Mouse (Mus musculus) thymus, postnatal 36 days (tissue): Measurements from ENCODE around the gene Glis1.

Source experiments
- DNase-seq, 2 experiments: peaks; one replicate each; pipeline ENCODE4 v3.0.0; 2022; ENCODE audit warnings: mixed read lengths in 2 of 2

Glis1 gene

DNA sequence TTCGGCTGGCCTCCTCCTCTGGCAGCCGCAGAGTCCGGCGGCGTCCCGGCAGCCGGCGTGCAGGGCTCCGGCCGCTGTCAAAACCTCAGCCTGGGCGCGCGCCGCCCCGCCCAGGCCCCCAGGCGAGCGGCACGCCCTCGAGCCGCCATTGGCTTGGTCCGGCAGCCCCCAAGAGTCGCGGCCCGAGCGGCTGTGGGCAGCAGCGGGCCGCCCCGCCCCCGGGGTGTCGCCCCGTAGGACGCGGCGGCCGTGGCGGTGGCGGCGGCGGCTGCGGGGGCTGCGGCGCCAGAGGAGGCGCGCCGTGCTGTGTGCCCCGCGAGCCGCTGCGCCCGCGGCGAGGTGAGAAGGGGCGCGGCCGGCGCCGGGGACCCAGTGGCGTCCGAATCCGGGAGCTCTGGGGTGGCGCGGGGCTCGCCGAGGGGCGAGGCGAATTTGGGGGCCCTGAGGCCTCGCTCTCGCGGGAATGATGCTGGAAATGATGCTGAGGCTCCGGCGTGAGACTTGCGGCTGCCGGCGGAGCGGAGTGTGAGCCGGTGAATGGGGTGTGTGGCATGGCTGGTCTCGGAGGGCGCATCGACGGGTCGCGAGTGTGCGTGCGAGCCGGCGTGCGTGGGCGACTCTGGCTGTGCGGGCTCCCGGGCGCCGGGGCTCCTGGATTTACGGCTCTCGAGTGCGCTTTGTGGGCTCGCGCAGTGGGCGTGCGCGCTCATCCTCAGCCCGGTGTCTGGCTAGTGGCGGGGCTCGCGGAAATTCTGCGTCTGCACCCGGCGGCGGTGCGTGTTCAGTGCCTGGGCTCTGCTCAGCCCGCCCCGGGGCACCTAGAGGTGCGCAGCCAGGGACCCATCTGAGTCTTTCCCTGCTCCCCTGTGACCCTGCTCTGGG is at the start of gene Glis1:
TSS of gene Glis1 (plus strand) at position 236 of the 882 bp plus-strand sequence.
- no peak for DNase-seq

DNA sequence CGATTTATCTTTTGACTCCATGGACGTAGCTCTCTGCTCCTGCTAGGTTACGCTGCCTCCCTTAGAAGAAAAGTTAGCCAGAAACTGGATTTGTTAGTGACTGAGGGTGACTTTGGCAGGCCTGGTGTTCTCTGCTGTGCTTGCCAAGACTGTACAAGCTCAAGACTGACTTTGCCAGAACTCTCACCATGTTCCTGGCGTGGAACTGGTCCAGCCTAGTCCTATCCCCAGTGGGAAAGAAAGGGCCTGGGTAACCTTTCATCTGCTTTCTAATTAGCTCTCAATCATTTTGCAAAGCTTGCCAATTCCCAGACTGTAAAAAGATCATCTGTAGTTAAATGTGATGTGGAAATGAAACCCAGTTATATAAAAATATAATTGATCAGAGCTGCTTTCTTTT is 47.4 kb upstream of the Glis1 start:
- DNase-seq: no peak

DNA sequence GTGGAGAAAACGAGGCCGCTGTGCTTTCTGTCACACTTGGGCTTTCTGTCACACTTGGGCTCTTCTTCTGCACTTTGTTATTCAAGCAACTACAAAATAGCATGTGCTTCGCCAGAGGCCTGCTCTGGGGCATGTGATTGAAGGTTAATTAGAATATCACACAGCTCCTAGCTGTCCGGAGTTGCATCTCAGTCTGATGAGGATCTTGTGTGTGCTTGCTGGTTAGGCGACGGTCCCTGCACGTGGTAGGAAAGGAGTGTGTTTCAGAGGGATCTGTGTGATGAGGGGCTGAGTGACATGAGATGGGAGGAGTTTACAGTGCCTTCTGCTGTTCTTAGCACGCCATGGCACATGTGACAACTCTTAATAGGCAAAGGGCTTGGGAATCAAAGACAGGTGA is 46.9 kb upstream of the Glis1 start:
- DNase-seq: no peak

DNA sequence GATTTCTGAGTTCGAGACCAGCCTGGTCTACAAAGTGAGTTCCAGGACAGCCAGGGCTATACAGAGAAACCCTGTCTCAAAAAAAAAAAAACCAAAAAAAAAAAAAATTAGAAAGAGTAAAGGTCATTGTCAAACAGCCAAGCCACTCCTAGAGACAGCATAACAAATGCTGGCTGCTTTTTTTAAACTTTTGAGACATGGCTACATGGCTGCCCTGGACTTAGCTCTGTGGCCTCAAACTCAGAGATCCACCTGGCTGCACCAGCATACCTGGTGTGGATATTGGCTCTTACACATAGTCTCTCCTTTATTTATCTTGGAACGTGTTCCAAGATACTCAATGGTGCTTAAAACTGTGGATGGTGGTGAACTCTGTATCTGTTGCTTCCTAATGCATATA is 46.1 kb upstream of the Glis1 start:
- no peak for DNase-seq

DNA sequence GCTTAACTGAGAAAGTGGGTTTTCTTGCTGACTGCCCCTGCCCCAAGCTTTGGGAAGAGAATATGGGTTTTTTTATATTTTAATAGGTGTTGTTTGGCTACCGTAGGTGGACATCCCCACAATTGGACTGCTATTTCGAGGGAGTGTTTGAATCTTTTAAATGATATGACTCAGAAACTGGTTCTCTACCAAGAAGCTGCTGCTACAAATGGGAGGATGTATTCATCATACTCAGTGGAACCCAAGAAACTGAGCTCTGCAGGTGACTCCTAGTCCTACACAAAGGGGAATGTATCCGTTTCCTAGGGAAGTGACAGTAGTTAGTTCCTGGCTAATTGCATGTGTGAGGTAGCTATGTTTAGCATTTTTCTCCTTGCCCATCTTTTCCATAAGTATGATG is 45.0 kb upstream of the Glis1 start:
- DNase-seq: no peak

DNA sequence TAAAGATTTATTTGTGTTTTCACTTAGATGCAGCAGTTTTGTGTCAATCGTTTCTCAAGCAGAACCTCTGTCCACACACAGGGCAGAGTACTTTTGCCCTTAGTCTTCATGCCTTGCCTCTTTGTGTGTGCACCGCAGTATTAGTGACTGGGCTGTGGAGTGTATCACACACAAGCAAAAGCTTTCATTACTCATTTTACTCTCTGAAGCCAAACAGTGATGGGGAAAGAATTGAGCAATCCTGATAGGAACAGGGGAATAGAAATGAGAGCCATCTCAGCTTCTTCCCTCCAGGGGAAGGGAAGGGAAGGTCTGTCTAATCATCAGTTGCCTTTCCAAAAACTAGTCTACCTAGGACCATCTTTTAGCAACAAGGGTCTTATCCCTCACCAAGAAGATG is 40.6 kb upstream of the Glis1 start:
- DNase-seq: no peak

DNA sequence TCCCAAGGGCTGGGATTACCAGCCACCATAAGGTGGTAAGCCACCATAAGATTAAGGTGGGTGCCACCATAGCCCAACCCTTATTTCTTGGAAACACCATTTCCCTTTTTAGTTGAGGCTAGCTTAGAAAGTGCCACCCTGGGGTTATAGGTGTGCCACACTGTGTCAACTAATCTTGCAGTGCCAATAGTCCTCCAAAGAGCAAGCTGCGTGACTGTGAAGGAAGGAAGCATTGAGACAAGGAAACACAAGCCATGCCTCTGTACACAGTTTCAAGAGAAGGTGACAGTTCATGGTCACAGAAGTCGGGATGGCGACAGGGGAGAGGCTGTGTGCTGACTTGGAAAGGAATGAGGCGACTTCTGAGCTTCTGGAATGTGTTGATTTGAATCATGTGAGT is 14.2 kb upstream of the Glis1 start:
- no peak for DNase-seq

DNA sequence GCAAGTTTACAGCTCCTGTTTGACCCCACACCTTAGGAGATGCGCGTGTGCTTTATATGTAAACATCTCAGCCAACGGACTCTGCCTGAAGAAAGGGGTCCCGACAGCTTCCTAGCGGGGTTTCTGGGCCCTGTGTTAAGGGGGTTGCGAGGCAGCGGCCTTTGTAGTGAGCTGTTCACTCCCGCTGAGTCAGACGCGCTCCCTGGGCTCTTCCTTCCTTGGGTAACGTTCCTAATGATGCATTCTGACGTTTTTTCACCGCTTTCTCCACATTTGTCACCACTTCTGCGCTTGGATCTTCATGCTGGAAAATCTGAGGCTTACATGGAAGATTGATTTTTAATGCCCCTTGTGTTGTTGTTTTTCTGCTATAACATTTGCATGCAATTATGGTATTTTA is 12.7 kb upstream of the Glis1 start:
- no peak for DNase-seq

DNA sequence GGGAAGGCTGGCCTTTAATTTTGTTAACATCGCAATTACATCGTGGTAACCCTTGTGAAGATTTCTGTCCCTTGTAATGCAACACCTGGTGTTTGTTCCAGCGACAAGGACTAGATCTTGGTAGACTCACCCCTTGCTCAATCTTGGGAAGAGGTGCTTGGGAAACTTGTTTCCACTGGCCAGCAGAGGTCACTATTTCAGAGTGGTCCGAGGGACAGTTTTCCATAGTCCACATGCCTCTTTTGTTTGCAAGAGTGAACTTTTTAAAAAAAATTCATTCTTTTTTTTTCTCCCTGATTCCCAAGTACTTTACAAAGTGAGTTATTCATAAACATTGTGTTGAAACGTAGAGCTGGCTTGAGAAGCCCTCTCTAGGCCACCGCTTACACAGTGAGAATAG is 12.2 kb upstream of the Glis1 start:
- DNase-seq: no peak

DNA sequence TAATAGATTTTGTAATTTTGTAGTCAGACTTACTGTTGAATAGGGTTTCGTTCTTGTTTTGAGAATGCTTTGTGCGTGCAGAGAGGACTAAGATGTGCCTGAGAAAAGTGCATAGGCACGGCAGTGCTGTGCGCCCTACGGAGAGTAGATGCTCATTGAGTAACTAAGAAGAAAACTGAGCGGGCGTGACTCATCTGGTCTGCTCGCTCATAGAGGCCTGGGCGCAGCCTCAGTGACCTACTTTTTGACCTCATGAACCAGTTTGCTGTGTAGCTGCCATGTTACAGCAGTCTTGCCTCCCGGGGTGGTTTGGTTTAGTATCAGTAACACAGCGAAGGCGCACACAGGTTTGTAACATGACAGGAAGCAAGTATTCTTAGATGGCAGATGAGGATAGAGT is 8.8 kb upstream of the Glis1 start:
- DNase-seq: no peak

DNA sequence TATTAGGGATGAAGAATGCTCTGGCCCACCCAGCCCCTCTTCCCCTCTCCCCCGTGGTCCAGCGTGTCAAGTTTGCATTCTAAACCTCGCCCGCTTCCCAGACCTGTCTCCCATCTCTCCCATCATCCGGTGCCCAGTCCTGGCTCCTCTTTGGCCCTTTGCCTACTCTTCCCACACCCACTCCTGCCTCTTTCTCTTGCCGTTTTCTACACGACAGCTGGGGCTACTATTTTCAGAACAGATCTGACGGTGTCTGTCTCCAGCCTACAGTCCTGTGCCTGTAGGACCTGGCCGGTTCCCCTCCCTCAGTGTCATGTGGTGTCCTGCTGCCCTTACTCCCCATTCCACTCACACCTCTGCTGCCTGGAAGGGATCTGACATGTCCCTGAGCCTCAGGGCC is 7.8 kb upstream of the Glis1 start:
- no peak for DNase-seq

DNA sequence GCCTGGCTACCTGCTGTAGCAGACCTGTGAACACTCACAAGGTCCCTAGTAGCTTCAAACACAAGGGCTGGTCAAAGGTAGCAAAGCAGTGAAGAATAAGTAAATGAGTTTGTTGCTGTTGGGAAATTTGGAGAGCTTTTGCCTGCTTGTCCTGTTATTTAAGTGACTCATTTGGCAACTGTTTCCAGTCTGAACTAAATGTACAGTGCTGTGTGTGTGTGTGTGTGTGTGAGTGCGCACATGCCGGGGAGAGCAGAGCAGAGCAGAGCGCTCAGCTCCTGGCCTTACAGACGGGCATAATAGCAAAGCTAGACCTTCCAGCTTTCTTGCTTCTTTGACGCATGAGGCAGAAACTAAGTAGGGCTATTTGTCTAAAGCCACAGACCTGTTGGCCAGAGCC is 1.7 kb upstream of the Glis1 start:
- no peak for DNase-seq

DNA sequence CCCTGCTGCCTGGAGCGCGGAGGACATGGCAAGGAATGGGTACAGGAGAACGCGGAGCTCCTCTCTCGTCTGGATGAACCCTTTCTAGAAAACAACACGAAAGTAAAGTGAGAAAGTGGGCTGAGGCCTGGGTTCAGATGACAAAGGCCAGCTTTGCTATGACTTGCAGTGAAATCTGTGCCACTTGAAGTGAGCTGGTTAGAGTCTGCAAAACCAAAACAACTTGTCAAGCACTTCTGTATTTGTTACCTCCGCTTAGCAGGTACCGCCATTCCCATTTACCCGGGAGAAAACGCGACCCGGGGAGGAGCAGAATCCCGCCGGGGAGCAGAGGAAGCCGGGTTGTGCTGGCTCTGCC is 414 bp upstream of the Glis1 start:
- no peak for DNase-seq

DNA sequence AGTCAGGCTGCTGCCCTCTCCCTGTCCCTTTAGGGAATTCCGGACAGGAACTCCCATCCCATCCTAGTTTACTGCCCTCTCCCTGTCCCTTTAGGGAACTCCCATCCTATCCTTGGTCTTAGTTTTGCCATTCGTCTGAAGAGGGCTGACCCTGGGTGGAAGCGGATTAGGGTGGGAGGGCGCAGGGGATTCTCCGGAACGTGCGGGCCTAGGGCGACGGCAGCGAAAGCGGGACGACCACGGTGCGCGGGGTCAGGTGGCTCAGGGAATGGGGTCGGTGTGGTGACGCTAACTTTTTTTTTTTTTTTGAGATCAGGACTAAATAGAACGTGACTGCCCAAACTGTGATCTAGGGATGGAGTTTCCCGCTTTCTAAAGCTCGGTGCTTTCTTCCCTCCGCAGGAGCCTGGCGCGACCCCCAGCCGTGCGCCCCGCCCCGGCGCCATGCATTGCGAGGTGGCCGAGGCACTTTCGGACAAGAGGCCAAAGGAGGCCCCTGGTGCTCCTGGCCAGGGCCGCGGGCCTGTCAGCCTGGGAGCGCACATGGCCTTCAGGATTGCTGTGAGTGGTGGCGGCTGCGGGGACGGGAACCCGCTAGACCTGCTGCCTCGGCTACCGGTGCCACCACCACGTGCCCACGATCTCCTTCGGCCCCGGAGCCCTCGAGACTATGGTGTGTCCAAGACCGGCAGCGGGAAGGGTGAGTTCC is 1.0 kb downstream of the Glis1 start:
- DNase-seq: no peak

DNA sequence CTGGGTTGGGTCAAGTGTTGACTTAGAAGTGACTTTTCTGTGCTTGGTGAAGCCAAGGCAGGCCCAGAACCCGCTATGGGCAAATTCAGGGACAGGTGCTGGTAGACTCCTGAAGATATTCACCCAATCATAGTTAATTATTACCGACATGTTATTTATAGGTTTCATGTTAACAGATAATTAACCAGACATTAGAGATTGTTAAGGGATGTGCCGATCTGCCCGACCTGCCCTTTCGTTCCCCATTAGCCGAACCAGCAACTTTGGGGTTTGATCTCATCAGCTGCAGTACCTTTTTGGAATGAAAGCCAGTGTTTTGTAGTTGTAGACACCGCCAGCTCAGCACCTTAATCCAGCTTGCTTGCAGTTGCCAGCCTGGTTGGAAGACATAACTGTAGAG is 2.1 kb downstream of the Glis1 start:
- no peak for DNase-seq

DNA sequence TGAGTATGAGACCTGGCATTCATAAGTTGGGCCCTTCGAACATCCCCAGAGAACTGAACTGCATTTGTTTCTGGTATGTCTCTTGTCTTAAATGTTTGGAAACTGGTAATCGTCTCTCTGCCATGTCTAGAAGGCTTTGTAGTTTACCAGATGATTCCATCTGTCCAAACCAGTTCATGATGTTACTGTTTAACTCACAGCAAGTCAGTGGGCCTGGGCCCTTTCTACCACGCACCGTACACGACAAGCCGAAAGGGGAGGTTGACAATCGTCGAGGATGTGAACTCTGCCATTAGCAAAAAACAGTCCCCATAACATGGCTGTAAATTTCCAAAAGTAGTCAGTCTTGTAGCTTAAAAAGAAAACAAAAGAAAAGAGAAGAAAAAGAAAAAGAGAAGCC is 4.3 kb downstream of the Glis1 start:
- DNase-seq: no peak

DNA sequence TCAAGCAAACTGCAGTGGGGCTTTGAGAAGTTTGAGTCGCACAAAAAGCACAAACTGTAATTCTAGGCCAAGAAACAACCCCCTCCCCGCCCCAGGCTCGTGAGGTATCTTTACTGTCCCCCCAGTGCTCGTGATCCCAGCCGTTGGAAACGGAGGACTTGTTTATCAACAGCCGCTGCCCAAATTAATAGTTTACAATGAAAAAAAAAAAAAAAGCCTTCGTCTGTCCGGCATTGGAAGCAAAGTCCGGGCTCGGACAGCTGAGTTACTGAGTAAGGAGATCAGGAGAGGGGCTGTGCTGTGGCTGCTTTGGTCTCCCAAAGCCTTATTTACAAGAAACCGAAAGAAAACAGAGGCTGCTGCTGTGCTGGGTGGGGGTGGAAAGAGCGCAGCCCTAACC is 5.9 kb downstream of the Glis1 start:
- no peak for DNase-seq

DNA sequence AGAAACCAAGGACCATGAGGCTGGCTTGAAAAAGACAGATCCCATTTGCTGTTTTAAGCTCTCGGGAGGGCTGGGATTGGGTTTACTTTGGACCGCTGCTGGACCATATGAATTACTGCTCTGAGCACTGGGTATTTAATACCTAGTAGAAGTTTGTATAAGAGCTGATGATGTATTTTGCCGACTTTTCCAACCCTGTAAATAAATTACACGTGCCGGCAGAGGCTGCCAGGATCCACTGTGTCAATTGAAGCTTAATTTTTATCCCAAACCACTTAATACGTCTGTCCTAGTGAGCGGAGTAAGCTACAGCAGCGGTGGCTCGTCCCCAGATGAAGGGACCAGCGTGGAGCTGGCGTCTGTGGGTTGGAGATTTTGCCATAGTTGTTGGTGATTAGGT is 7.9 kb downstream of the Glis1 start:
- DNase-seq: no peak

DNA sequence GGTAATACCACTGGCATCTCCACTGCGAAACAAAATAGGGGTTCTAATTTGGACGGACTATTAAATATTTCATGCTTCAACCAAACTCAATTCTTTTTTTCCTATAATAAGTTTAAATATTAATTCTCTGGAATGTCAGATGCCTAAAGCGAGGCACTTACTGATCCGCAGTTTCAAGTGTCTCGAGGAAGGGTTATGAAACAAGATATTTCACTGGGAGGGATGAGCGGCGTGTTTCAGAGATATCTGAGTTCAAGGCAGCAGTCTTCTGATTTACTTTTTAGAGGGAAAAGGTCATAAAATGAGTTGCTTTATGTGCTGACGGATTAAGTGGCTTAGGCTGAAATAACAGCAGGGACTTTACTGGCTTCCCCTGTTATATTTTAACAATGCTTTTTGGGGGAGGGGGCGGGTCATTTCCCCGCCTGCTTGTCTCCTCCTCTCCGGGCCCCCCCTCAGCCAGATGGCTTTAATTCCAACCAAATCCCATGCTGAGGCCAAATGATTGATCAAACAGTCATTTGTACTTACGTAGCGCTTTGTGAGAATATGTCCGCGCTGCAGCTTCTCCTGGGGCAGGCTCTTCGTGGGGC is 8.6 kb downstream of the Glis1 start:
- DNase-seq: no peak

DNA sequence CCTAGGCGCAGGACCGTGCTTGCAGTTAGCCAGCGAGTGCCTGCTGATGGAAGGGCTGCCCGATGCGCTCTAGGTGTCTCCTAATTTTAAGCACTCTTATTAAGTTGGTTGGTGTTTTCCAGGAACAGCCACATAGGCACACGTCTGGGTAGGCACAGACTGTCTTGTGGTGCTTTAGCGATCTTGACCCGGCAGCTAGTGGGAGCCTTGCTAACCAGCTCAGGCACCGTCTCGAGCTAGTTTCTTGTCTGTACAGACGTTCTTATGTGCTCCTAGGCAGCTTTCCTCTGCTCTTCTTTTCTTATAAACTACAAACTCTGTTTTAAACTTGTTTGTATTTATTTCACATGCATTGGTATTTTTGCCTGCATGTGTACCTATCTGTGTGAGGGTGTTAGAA is 9.2 kb downstream of the Glis1 start:
- DNase-seq: no peak

DNA sequence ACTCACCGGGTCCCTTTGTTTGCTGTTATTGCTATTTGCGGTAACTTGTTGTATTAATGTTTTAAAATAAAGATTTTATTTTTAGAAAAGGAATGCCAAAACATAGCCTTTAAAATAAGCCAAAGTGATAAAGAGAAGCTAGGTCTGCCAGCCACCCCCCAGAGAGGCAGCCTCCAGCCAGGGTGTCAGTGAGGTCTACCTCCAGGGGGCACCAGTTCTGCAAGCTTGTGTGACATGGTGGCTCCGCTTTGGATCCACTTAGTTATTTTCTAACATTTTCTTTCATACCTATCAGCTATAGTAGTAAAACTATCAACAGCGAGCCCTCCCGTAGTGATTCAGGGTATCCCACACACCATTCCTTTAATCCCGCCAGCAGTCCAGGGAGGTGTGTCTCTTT is 14.1 kb downstream of the Glis1 start:
- DNase-seq: no peak

DNA sequence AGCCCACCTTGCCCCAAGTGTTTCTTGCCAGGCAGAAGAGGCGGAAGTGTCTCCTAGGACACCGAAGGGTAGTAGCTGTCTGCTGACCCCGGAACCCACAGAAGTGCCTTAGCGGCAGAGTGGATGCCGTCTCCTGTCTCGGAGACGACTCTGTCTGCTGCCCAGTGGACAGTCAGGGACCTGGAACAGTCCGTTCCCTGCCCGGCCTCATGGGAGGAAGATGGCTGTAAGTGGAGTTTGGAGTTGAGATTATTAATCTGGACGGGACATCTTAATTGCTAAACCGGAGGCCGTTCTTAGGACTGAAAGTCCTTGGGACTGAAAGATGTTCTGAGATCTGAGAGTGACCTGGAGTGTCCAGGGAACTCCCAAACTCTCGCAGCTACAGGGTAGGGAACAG is 15.1 kb downstream of the Glis1 start:
- no peak for DNase-seq

DNA sequence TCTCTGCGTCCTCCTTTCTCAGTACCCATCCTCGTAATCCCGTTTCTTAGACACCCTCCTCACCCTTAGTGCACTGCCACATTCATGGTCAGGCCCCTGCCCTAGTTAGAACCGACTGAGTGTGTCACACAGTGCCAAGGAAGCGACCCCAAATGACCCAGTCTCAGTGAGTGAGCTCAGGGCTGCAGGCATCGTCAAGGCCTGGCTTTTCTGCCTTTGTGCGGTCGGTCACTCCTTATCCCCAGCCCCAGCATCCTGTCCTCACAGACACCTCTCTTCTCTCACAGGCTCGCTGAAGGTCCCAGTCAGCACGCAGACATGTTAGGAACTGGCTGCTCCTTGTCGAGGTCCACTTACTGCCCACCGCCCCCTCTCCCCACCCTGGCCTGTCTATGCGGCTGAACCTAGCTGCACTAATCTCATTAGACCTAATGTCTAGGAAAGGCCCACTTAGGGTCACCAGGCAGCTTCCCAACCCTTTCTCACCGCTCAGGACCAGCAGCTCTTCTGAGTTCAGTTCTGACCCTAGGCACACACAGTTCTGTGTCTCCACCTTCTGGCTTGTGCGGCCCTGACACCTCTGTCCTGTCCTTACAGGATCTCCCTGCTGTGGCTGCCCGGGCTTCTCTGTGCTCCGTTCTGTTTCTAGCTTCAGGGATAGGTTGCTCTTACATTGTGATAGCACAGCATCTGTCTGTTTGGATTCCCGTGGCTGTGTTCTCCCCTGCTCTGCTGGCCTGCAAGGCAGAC is 18.1 kb downstream of the Glis1 start:
- DNase-seq: no peak
